Mouse (Mus musculus): ENCODE measurements at regions not wholly inside any gene's neighbourhood (a gene's known extent, or its start where the extent isn't known, plus 50 kb on each side); places are given as distances from the start of the nearest gene placed in this dataset.

GRCm38 (mm10) chr14:80657408-80657807 lies 673.5 kb downstream of the Olfm4 start:
- peak; percentile 16 for DNase-seq (ENCODE audit: low read depth)

DNA sequence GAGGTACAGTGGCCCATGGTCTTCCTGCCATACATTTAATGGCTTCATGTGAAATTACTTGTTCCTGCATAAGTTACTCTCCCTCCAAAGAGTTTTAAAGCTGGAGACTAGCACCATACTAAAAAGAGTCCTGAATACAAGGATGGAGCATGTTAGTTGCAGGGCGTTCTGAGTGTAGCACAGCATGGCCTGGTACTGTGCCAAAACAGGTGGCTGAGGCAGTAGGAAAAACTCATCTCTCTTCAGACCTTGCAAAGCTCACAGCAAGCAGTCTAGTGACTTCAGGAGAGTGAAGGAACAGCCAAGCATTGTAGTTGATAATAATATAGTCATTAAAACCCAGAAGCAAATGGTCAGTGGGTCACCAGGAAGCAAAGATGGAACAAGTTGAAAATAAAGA lies 699.0 kb downstream of the Olfm4 start:
- DNase-seq (ENCODE audit: low read depth), result no peak

- DNase-seq (ENCODE audit: low read depth), result no peak
Measured at GRCm38 (mm10) chr14:80683282-80683681, 699.4 kb downstream of the Olfm4 start.

DNA sequence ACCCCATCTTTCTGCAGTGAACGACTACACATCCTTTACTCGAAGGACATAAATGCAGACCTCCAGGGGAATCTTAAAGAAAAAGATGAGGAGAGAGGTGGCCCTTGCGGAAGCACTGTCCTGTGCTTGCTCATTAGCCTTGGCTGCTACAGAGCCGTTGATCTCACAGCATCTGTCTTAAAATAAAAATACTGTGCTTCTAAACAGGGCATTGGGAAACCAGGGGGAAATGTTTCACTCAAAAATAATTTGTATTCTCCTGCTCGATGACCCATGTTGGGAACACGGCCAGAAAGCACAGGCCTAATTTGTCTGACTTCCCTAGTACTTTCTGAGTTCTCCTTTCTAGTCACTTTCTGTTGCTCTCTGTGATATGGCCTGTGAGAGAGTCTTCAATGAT lies 699.8 kb downstream of the Olfm4 start:
- no peak for DNase-seq (ENCODE audit: low read depth)

- DNase-seq (ENCODE audit: low read depth), result no peak
Measured at GRCm38 (mm10) chr14:80690476-80690875, 706.6 kb downstream of the Olfm4 start.

GRCm38 (mm10) chr14:80722766-80723531 lies 739.1 kb downstream of the Olfm4 start:
- no peak for DNase-seq (ENCODE audit: low read depth)

DNA sequence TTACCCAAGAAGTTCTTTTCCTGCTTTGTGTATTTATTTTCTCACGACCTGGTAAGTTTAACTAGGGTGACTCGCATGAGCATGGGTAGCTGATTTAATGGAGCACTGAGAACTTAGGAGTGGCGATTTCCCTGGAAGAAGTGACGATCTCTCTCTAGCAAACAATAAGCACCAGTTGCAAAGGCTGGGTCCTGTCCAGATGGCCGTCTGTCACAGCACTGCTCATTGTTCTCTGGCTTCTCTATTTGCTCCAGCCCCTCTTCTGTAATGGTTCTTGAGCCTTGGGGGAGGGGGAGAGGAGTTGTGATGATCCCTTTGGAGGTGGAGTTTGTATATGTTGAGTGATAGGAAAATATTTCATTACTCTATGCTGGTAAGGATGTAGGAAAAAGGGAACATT lies 747.3 kb downstream of the Olfm4 start:
- no peak for DNase-seq (ENCODE audit: low read depth)
